Mouse (Mus musculus) intestine, embryonic 15.5 days (tissue): Measurements from ENCODE around the gene Olfr123. TPM values are rescaled to one million over a fixed set of nuclear protein-coding genes. Genes with fewer than 3 reads are reported as not detected.

Experiments
- ATAC-seq: fragments of 200-750 bp; cut with Nextera tagmentation; 2 replicates; pipeline ENCODE4 v1.8.0; 2017; ENCODE audit warnings: moderate TSS enrichment, moderate library complexity
- H3K27ac ChIP-seq: fragments of 300-500 bp; sonication (generic); 2 replicates; pipeline ENCODE4 v1.5.1; 2015; ENCODE audit warnings: mild to moderate bottlenecking, inconsistent platforms
- H3K27me3 ChIP-seq: fragments of 300-500 bp; sonication (generic); replicated peaks from 2 replicates; pipeline ENCODE4 v1.6.1; 2015; ENCODE audit warnings: inconsistent platforms
- H3K36me3 ChIP-seq: fragments of 300-500 bp; sonication (generic); 2 replicates; pipeline ENCODE4 v1.6.1; 2015; ENCODE audit warnings: inconsistent platforms
- H3K4me1 ChIP-seq: fragments of 300-500 bp; sonication (generic); replicated peaks from 2 replicates; pipeline ENCODE4 v1.6.1; 2015; ENCODE audit warnings: inconsistent platforms
- H3K4me2 ChIP-seq: fragments of 300-500 bp; sonication (generic); replicated peaks from 2 replicates; pipeline ENCODE4 v1.6.1; 2015; ENCODE audit warnings: mild to moderate bottlenecking, inconsistent platforms
- H3K4me3 ChIP-seq: fragments of 300-500 bp; sonication (generic); replicated peaks from 2 replicates; pipeline ENCODE4 v1.5.1; 2015; ENCODE audit warnings: inconsistent platforms
- H3K9ac ChIP-seq: fragments of 300-500 bp; sonication (generic); 2 replicates; pipeline ENCODE4 v1.6.1; 2015; ENCODE audit warnings: inconsistent platforms
- H3K9me3 ChIP-seq: fragments of 300-500 bp; sonication (generic); 2 replicates; pipeline ENCODE4 v1.6.1; 2016; ENCODE audit warnings: inconsistent platforms
- WGBS: fragments of 180-500 bp; shearing (Covaris S2); methylation state at CpG from one replicate; pipeline ENCODE4 v1.1.7; 2015; 5-methylcytosine and 5-hydroxymethylcytosine counted together
- polyA plus RNA-seq: library from polyadenylated mRNA; unstranded; fragments of >200 nt; fragmentation: Nextera tagmentation; extraction: Ambion mirVana; gene quantifications from 2 replicates; pipeline ENCODE4 v1.2.1, GENCODE M21; 2015

Gene Olfr123
- not detected in 2 replicates for polyA plus RNA-seq

- Histone ChIP-seq H3K9ac (no peak within 1 kb of the TSS), H3K36me3 (no peaks in the 10 kb centered on the region), H3K27me3 (no peaks in the 10 kb centered on the region), H3K4me1 (no peaks in the 10 kb centered on the region), H3K27ac (no peak within 1 kb of the TSS), H3K4me2 (no peak within 1 kb of the TSS), H3K4me3 (no peak within 1 kb of the TSS), H3K9me3 (no peaks in the 10 kb centered on the region)
- ATAC-seq: no peak
- 91% methylated on average over 2 of the region's 2 CpGs for WGBS
These were observed at the start of gene Olfr123 for GRCm38 (mm10) chr17:37793229-37793628. Gene Olfr123 (plus strand): TSS chr17:37793529.

- 83% methylated on average over 4 of the region's 4 CpGs for WGBS
- Histone ChIP-seq H3K36me3 (no peaks in the 10 kb centered on the region), H3K27me3 (no peaks in the 10 kb centered on the region), H3K9me3 (no peaks in the 10 kb centered on the region), H3K4me2 (no peak within 1 kb of the TSS), H3K4me3 (no peak within 1 kb of the TSS), H3K9ac (no peak within 1 kb of the TSS), H3K27ac (no peak within 1 kb of the TSS), H3K4me1 (no peaks in the 10 kb centered on the region)
- no peak for ATAC-seq
These were observed 25.0 kb upstream of the Olfr123 start, which contains the start of gene Olfr122 for GRCm38 (mm10) chr17:37768307-37768706. Gene Olfr122 (plus strand): TSS chr17:37768607.

GRCm38 (mm10) chr17:37799588-37799987 is 6.3 kb downstream of the Olfr123 start, which contains the start of gene Olfr124:
Gene Olfr124 (plus strand): TSS chr17:37799888.
- H3K9me3 ChIP-seq: no peaks in the 10 kb centered on the region
- H3K9ac ChIP-seq: no peak within 1 kb of the TSS
- no peak within 1 kb of the TSS for H3K27ac ChIP-seq
- no peaks in the 10 kb centered on the region for H3K36me3 ChIP-seq
- H3K4me1 ChIP-seq: no peaks in the 10 kb centered on the region
- H3K27me3 ChIP-seq: no peaks in the 10 kb centered on the region
- WGBS: 85% methylated on average over 3 of the region's 3 CpGs
- no peak within 1 kb of the TSS for H3K4me3 ChIP-seq
- no peak for ATAC-seq
- no peak within 1 kb of the TSS for H3K4me2 ChIP-seq

- Histone ChIP-seq H3K4me2 (no peak within 1 kb of the TSS), H3K4me1 (no peaks in the 10 kb centered on the region), H3K9ac (no peak within 1 kb of the TSS), H3K4me3 (no peak within 1 kb of the TSS), H3K9me3 (no peaks in the 10 kb centered on the region), H3K27me3 (no peaks in the 10 kb centered on the region), H3K36me3 (no peaks in the 10 kb centered on the region), H3K27ac (no peak within 1 kb of the TSS)
- no peak for ATAC-seq
These were observed 39.3 kb downstream of the Olfr123 start, which contains the start of gene Olfr125 for GRCm38 (mm10) chr17:37832649-37833048. Gene Olfr125 (plus strand): TSS chr17:37832949.

GRCm38 (mm10) chr17:37847183-37847582 is 53.9 kb downstream of the Olfr123 start, which contains the start of gene Olfr126:
Gene Olfr126 (plus strand): TSS chr17:37847483.
- H3K4me2 ChIP-seq: no peak within 1 kb of the TSS
- H3K27me3 ChIP-seq: no peaks in the 10 kb centered on the region
- H3K9ac ChIP-seq: no peak within 1 kb of the TSS
- H3K4me3 ChIP-seq: no peak within 1 kb of the TSS
- no peaks in the 10 kb centered on the region for H3K36me3 ChIP-seq
- no peak for ATAC-seq
- H3K9me3 ChIP-seq: no peaks in the 10 kb centered on the region
- H3K4me1 ChIP-seq: no peaks in the 10 kb centered on the region
- no peak within 1 kb of the TSS for H3K27ac ChIP-seq

Other genes starting within 250 kb of the Olfr123 start
- gene Olfr112, start 224.1 kb upstream of the Olfr123 start, polyA plus RNA-seq: not detected in 2 replicates
- gene Olfr113, start 215.9 kb upstream of the Olfr123 start, polyA plus RNA-seq: not detected in 2 replicates
- gene Olfr114, start 200.8 kb upstream of the Olfr123 start, polyA plus RNA-seq: not detected in 2 replicates
- gene Olfr115, start 166.4 kb upstream of the Olfr123 start, polyA plus RNA-seq: not detected in 2 replicates
- gene Olfr116, start 166.3 kb upstream of the Olfr123 start, polyA plus RNA-seq: not detected in 2 replicates
- not detected in 2 replicates for gene Olfr117, start 129.7 kb upstream of the Olfr123 start, polyA plus RNA-seq
- gene Olfr118, start 126.5 kb upstream of the Olfr123 start, polyA plus RNA-seq: not detected in 2 replicates
- gene Olfr119, start 97.0 kb upstream of the Olfr123 start, polyA plus RNA-seq: not detected in 2 replicates
- not detected in 2 replicates for gene Olfr120, start 71.7 kb upstream of the Olfr123 start, polyA plus RNA-seq
- gene Olfr121, start 44.7 kb upstream of the Olfr123 start, polyA plus RNA-seq: not detected in 2 replicates
- gene Olfr122, start 24.9 kb upstream of the Olfr123 start, polyA plus RNA-seq: not detected in 2 replicates
- gene Olfr124, start 6.4 kb downstream of the Olfr123 start, polyA plus RNA-seq: not detected in 2 replicates
- gene Olfr125, start 39.4 kb downstream of the Olfr123 start, polyA plus RNA-seq: not detected in 2 replicates
- not detected in 2 replicates for gene Olfr126, start 54.0 kb downstream of the Olfr123 start, polyA plus RNA-seq
- gene Olfr127, start 106.9 kb downstream of the Olfr123 start, polyA plus RNA-seq: not detected in 2 replicates
- gene Olfr128, start 127.0 kb downstream of the Olfr123 start, polyA plus RNA-seq: not detected in 2 replicates
- gene Olfr761, start 159.6 kb downstream of the Olfr123 start, polyA plus RNA-seq: not detected in 2 replicates